1 mouse cellular context compared by ENCODE assay signal in genomic region chr9:56975199-56975598, GRCm38 (mm10).
TF ChIP-seq lines count a peak whose summit lies in the region.

No protein-coding gene starts in this region.

TF ChIP-seq in MEL, 35 proteins besides CTCF, POLR2A, EP300 and RAD21 (continued from another document):
- TF ChIP-seq MYC (IDR thresholded peaks at IDR 0.05; ENCODE audit: low read depth, low read length): 0 out of 2 replicates have a peak, but pooled peaks have one; percentile 30
- TF ChIP-seq TBP (IDR thresholded peaks at IDR 0.05; ENCODE audit: low read depth, low read length): no peak
- TF ChIP-seq POLR2AphosphoS2 (IDR thresholded peaks at IDR 0.05; ENCODE audit: low read length): no peak
